Mouse (Mus musculus) CD4-positive, CD25-positive, alpha-beta regulatory T cell, adult 2 months (primary cell): ENCODE results near the gene Gpr82.

ENCODE experiments used
- DNase-seq: peaks from one replicate; pipeline ENCODE4 v3.0.0-alpha.2; 2012; ENCODE audit warnings: low read depth, low spot score

Gene Gpr82

GRCm38 (mm10) chrX:13661063-13661462, at the start of gene Gpr82:
Gpr82 (plus strand) TSS chrX:13661363.
- DNase-seq = no peak

GRCm38 (mm10) chrX:13612115-13612514, 49.0 kb upstream of the Gpr82 start:
- DNase-seq = no peak

- DNase-seq = no peak
Measured at GRCm38 (mm10) chrX:13616726-13617125, 44.4 kb upstream of the Gpr82 start.

GRCm38 (mm10) chrX:13617294-13617693, 43.9 kb upstream of the Gpr82 start:
- DNase-seq = no peak

GRCm38 (mm10) chrX:13618476-13618875, 42.7 kb upstream of the Gpr82 start:
- DNase-seq = peak; percentile 53

- DNase-seq = no peak
Measured at GRCm38 (mm10) chrX:13621473-13621872, 39.7 kb upstream of the Gpr82 start.

GRCm38 (mm10) chrX:13622654-13623053, 38.5 kb upstream of the Gpr82 start:
- peak; percentile 52 for DNase-seq

- DNase-seq = no peak
Measured at GRCm38 (mm10) chrX:13631599-13632283, 29.4 kb upstream of the Gpr82 start, which contains the start of gene Gpr34. Gpr34 (plus strand) TSS chrX:13632089.

- no peak for DNase-seq
Measured at GRCm38 (mm10) chrX:13636398-13636797, 24.8 kb upstream of the Gpr82 start.

GRCm38 (mm10) chrX:13638894-13639293, 22.3 kb upstream of the Gpr82 start:
- DNase-seq = no peak

- DNase-seq = no peak
Measured at GRCm38 (mm10) chrX:13651889-13652288, 9.3 kb upstream of the Gpr82 start.

- DNase-seq = peak; percentile 52
Measured at GRCm38 (mm10) chrX:13652291-13652690, 8.9 kb upstream of the Gpr82 start.

- peak; percentile 28 for DNase-seq
Measured at GRCm38 (mm10) chrX:13655005-13655421, 6.2 kb upstream of the Gpr82 start.

- DNase-seq = peak; percentile 14
Measured at GRCm38 (mm10) chrX:13655906-13656305, 5.3 kb upstream of the Gpr82 start.

- peak; percentile 81 for DNase-seq
Measured at GRCm38 (mm10) chrX:13656721-13657120, 4.4 kb upstream of the Gpr82 start.

- DNase-seq = no peak
Measured at GRCm38 (mm10) chrX:13658616-13659140, 2.5 kb upstream of the Gpr82 start.

GRCm38 (mm10) chrX:13659201-13659890, 1.8 kb upstream of the Gpr82 start:
- DNase-seq = no peak

- no peak for DNase-seq
Measured at GRCm38 (mm10) chrX:13668867-13669266, 7.7 kb downstream of the Gpr82 start.

GRCm38 (mm10) chrX:13670342-13670741, 9.2 kb downstream of the Gpr82 start:
- DNase-seq = no peak

- DNase-seq = no peak
Measured at GRCm38 (mm10) chrX:13673001-13673400, 11.8 kb downstream of the Gpr82 start.

GRCm38 (mm10) chrX:13681748-13682147, 20.6 kb downstream of the Gpr82 start:
- DNase-seq = no peak

- DNase-seq = no peak
Measured at GRCm38 (mm10) chrX:13686589-13686988, 25.4 kb downstream of the Gpr82 start.

GRCm38 (mm10) chrX:13688356-13688755, 27.2 kb downstream of the Gpr82 start:
- DNase-seq = no peak
